Mouse (Mus musculus) intestine, embryonic 14.5 days (tissue): Measurements from ENCODE around the gene Wfdc17. TPM values are rescaled to one million over a fixed set of nuclear protein-coding genes. Genes with fewer than 3 reads are reported as not detected.

Experiments
- ATAC-seq: fragments of 200-750 bp; cut with Nextera tagmentation; replicated peaks from 2 replicates; pipeline ENCODE4 v1.8.0; 2017; ENCODE audit warnings: low read depth, moderate number of reproducible peaks, moderate TSS enrichment, moderate library complexity; ENCODE audit not compliant: low FRiP score, low TSS enrichment
- DNase-seq: peaks from one replicate; pipeline ENCODE4 v3.0.0-alpha.2; 2018; ENCODE audit warnings: low spot score
- H3K27ac ChIP-seq: fragments of 300-500 bp; sonication (generic); 2 replicates; pipeline ENCODE4 v1.5.1; 2014; ENCODE audit warnings: low read depth, mild to moderate bottlenecking, control low read depth
- H3K27me3 ChIP-seq: fragments of 300-500 bp; sonication (generic); replicated peaks from 2 replicates; pipeline ENCODE4 v1.6.1; 2014; ENCODE audit warnings: low read length, control low read depth; ENCODE audit not compliant: control insufficient read depth, insufficient read depth
- H3K36me3 ChIP-seq: fragments of 300-500 bp; sonication (generic); 2 replicates; pipeline ENCODE4 v1.6.1; 2014; ENCODE audit warnings: low read length, control low read depth; ENCODE audit not compliant: control insufficient read depth, insufficient read depth
- H3K4me1 ChIP-seq: fragments of 300-500 bp; sonication (generic); replicated peaks from 2 replicates; pipeline ENCODE4 v1.6.1; 2014; ENCODE audit warnings: low read length, control low read depth, mixed read lengths; ENCODE audit not compliant: control insufficient read depth, insufficient read depth
- H3K4me2 ChIP-seq: fragments of 300-500 bp; sonication (generic); 2 replicates; pipeline ENCODE4 v1.6.1; 2014; ENCODE audit warnings: low read length
- H3K4me3 ChIP-seq: fragments of 300-500 bp; sonication (generic); 2 replicates; pipeline ENCODE4 v1.5.1; 2014; ENCODE audit warnings: low read depth, low read length, control low read depth, mixed read lengths
- H3K9ac ChIP-seq: fragments of 300-500 bp; sonication (generic); 2 replicates; pipeline ENCODE4 v1.6.1; 2014; ENCODE audit warnings: mild to moderate bottlenecking, low read length
- H3K9me3 ChIP-seq: fragments of 300-500 bp; sonication (generic); 2 replicates; pipeline ENCODE4 v1.6.1; 2016; ENCODE audit warnings: low read length, control low read depth; ENCODE audit not compliant: control insufficient read depth
- WGBS: fragments of 180-500 bp; shearing (Covaris S2); extraction: QIAGEN DNeasy Blood & Tissue Kit; methylation state at CpG from one replicate; pipeline ENCODE4 v1.1.7; 2014; 5-methylcytosine and 5-hydroxymethylcytosine counted together
- polyA plus RNA-seq: library from polyadenylated mRNA; unstranded; fragments of >200 nt; fragmentation: Nextera tagmentation; extraction: Ambion mirVana; gene quantifications from 2 replicates; pipeline ENCODE4 v1.2.1, GENCODE M21; 2014

The Wfdc17 gene
- polyA plus RNA-seq: 0.50 and 2.6 TPM in 2 replicates

GRCm38 (mm10) chr11:83703705-83704104, at the start of gene Wfdc17:
Gene Wfdc17, plus strand, starts transcription at chr11:83703991.
- Histone ChIP-seq H3K9me3 (no peaks in the 10 kb centered on the region), H3K4me2 (no peak within 1 kb of the TSS), H3K27me3 (no peaks in the 10 kb centered on the region), H3K4me1 (no peaks in the 10 kb centered on the region), H3K36me3 (no peaks in the 10 kb centered on the region), H3K9ac (no peak within 1 kb of the TSS), H3K27ac (no peak within 1 kb of the TSS), H3K4me3 (no peak within 1 kb of the TSS)
- no peak for ATAC-seq
- no peak for DNase-seq
- WGBS: 26% methylated on average over 1 of the region's 1 CpGs

- DNase-seq (no peak), ATAC-seq (no peak)
- Histone ChIP-seq H3K27ac (no peak overlapping the region), H3K36me3 (no peaks in the 10 kb centered on the region), H3K4me3 (no peak overlapping the region), H3K4me2 (no peak overlapping the region), H3K9ac (no peak overlapping the region), H3K9me3 (no peaks in the 10 kb centered on the region), H3K27me3 (no peaks in the 10 kb centered on the region), H3K4me1 (no peaks in the 10 kb centered on the region)
- 92% methylated on average over 8 of the region's 8 CpGs for WGBS
Measured at GRCm38 (mm10) chr11:83654606-83655005, 49.2 kb upstream of the Wfdc17 start.

- no peaks in the 10 kb centered on the region for H3K9me3 ChIP-seq
- no peaks in the 10 kb centered on the region for H3K4me1 ChIP-seq
- no peak overlapping the region for H3K4me3 ChIP-seq
- no peak overlapping the region for H3K9ac ChIP-seq
- ATAC-seq (no peak), DNase-seq (no peak)
- no peaks in the 10 kb centered on the region for H3K36me3 ChIP-seq
- no peaks in the 10 kb centered on the region for H3K27me3 ChIP-seq
- 83% methylated on average over 3 of the region's 3 CpGs for WGBS
- no peak overlapping the region for H3K27ac ChIP-seq
- no peak overlapping the region for H3K4me2 ChIP-seq
Measured at GRCm38 (mm10) chr11:83657508-83657907, 46.3 kb upstream of the Wfdc17 start.

- WGBS: 72% methylated on average over 6 of the region's 6 CpGs
- H3K36me3 ChIP-seq: no peaks in the 10 kb centered on the region
- H3K27me3 ChIP-seq: no peaks in the 10 kb centered on the region
- no peak for DNase-seq
- no peak overlapping the region for H3K4me3 ChIP-seq
- H3K9me3 ChIP-seq: no peaks in the 10 kb centered on the region
- no peaks in the 10 kb centered on the region for H3K4me1 ChIP-seq
- H3K27ac ChIP-seq: no peak overlapping the region
- H3K4me2 ChIP-seq: no peak overlapping the region
- no peak for ATAC-seq
- H3K9ac ChIP-seq: no peak overlapping the region
Measured at GRCm38 (mm10) chr11:83658797-83659196, 45.0 kb upstream of the Wfdc17 start.

DNA sequence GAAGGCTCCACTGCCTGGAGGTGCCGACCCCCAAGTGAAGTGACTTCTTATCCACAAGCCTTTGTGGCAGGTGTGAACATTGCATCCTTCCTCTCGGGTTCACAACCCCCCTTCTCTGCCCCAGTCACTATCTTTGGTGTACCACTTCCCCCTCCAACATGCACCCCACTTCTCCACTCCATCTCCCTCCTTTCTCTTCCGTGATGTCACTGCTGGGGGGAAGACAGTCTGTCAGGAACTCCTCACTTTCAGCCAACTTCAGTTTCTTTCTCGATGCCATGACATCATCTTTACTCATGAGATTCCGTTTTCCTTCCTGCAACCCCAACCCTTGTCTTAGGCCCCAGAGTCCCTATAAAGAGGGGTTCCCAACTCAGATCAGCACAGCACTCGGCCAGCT, 41.6 kb upstream of the Wfdc17 start, which contains the start of gene Ccl4:
Gene Ccl4 (plus strand): TSS at position 381 of the 400 bp plus-strand sequence.
- Histone ChIP-seq H3K4me1 (no peaks in the 10 kb centered on the region), H3K9ac (no peak within 1 kb of the TSS), H3K27ac (no peak within 1 kb of the TSS), H3K4me2 (no peak within 1 kb of the TSS), H3K4me3 (no peak within 1 kb of the TSS), H3K36me3 (no peaks in the 10 kb centered on the region), H3K27me3 (no peaks in the 10 kb centered on the region), H3K9me3 (no peaks in the 10 kb centered on the region)
- WGBS: 82% methylated on average over 6 of the region's 6 CpGs
- no peak for ATAC-seq
- no peak for DNase-seq

DNA sequence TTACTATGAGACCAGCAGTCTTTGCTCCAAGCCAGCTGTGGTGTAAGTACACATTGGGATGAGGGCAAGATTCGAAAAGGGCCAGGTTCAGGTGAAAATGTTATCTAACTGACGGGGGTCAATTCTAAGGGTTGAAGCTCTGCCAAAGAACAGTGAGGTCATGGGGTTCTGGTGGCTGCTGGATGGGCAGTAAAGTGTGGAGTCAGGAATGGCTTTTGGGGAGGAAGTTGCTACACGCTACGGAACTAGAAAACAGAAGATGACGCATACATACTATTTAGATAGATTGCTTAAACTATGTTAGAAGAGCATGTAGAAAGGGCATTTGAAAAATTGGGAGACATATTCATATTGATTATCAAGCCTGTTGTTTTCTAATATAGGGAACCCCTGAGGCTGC, 40.3 kb upstream of the Wfdc17 start:
- no peak overlapping the region for H3K27ac ChIP-seq
- no peaks in the 10 kb centered on the region for H3K4me1 ChIP-seq
- DNase-seq: no peak
- H3K4me2 ChIP-seq: no peak overlapping the region
- H3K27me3 ChIP-seq: no peaks in the 10 kb centered on the region
- no peak overlapping the region for H3K9ac ChIP-seq
- ATAC-seq: no peak
- no peak overlapping the region for H3K4me3 ChIP-seq
- no peaks in the 10 kb centered on the region for H3K36me3 ChIP-seq
- 58% methylated on average over 5 of the region's 5 CpGs for WGBS
- H3K9me3 ChIP-seq: no peaks in the 10 kb centered on the region

DNA sequence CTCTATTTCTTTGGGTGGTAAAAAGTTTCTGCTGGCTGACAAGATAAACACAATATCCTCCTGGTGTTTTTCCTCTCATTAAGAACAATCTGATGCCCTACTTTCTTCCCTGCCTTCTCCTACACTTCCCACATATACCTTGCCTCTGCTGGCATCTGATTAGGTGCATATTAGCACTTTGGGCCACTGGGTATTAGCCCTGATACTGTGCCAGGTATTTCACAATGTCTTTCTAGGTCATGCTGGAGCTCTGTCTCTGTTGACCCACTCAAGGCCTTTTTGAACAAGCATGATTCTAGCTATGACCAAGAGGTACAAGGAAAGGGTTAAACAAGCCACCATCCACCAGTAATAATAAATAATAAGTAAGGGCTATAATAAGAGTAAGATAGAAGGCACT, 32.0 kb upstream of the Wfdc17 start:
- Histone ChIP-seq H3K4me3 (no peak overlapping the region), H3K27ac (no peak overlapping the region), H3K4me1 (no peaks in the 10 kb centered on the region), H3K4me2 (no peak overlapping the region), H3K9ac (no peak overlapping the region), H3K27me3 (no peaks in the 10 kb centered on the region), H3K9me3 (no peaks in the 10 kb centered on the region), H3K36me3 (no peaks in the 10 kb centered on the region)
- no peak for DNase-seq
- no peak for ATAC-seq

DNA sequence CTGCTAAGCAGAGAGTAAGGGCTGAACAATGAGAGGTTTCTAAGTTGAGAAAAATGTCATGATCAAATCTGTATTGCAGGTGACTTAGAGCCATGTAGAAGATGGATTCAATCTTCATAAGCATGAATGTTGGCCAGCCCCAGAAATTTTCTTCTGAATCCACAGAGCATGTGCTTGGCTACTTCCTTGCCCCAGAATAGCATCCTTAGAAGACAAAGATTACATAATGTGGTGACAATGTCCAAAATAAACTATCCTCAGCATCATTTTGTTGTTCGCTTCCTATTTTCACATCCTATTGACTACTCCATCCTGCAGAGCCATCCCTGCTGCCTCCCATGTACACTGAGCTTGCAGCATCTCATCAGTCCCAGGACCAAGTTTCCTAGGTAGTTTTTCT, 28.1 kb upstream of the Wfdc17 start:
- ATAC-seq (no peak), DNase-seq (no peak)
- H3K36me3 ChIP-seq: no peaks in the 10 kb centered on the region
- no peak overlapping the region for H3K9ac ChIP-seq
- H3K4me3 ChIP-seq: no peak overlapping the region
- WGBS: 90% methylated on average over 1 of the region's 1 CpGs
- H3K27me3 ChIP-seq: no peaks in the 10 kb centered on the region
- no peaks in the 10 kb centered on the region for H3K4me1 ChIP-seq
- no peak overlapping the region for H3K27ac ChIP-seq
- no peaks in the 10 kb centered on the region for H3K9me3 ChIP-seq
- no peak overlapping the region for H3K4me2 ChIP-seq

GRCm38 (mm10) chr11:83689918-83690317, 13.9 kb upstream of the Wfdc17 start:
- ATAC-seq (no peak), DNase-seq (no peak)
- H3K4me1 ChIP-seq: no peaks in the 10 kb centered on the region
- H3K36me3 ChIP-seq: no peaks in the 10 kb centered on the region
- H3K27ac ChIP-seq: no peak overlapping the region
- H3K4me3 ChIP-seq: no peak overlapping the region
- 84% methylated on average over 1 of the region's 1 CpGs for WGBS
- no peaks in the 10 kb centered on the region for H3K9me3 ChIP-seq
- no peaks in the 10 kb centered on the region for H3K27me3 ChIP-seq
- H3K4me2 ChIP-seq: no peak overlapping the region
- no peak overlapping the region for H3K9ac ChIP-seq
